Mouse (Mus musculus): ENCODE data around the gene Xiap. TPM values are rescaled to one million over a fixed set of nuclear protein-coding genes. Genes with fewer than 3 reads are reported as not detected.
"Not testable (repeated sequence)": the region's sequence is repeated elsewhere in the genome, so short reads cannot be mapped to it uniquely, and the experiment has no call there.

Xiap gene
- 10 to 100 TPM; 32.8 to 35.5 TPM for total RNA-seq (2021)

GRCm38 (mm10) chrX:42059282-42060068, at the start of gene Xiap:
TSS of gene Xiap (plus strand) at chrX:42059679.
- intact Hi-C loops (cut with DNase I) = loop anchor here (2.0 to 10.0 kb wide), 2 partner anchors 89 to 145 kb away; partner anchors contain the start of gene Stag2
- no peak for DNase-seq (ENCODE audit: low spot score)

GRCm38 (mm10) chrX:42012677-42013208, 46.7 kb upstream of the Xiap start:
- no peak for DNase-seq (ENCODE audit: low spot score)
- intact Hi-C loops (cut with DNase I) = no loop called here

GRCm38 (mm10) chrX:42013776-42014175, 45.7 kb upstream of the Xiap start:
- intact Hi-C loops (cut with DNase I) = no loop called here
- no peak for DNase-seq (ENCODE audit: low spot score)

GRCm38 (mm10) chrX:42014502-42014901, 45.0 kb upstream of the Xiap start:
- intact Hi-C loops (cut with DNase I) = no loop called here
- DNase-seq (ENCODE audit: low spot score) = no peak

- intact Hi-C loops (cut with DNase I) = no loop called here
- no peak for DNase-seq (ENCODE audit: low spot score)
Measured at GRCm38 (mm10) chrX:42018030-42018429, 41.4 kb upstream of the Xiap start.

- DNase-seq (ENCODE audit: low spot score) = no peak
- intact Hi-C loops (cut with DNase I) = no loop called here
Measured at GRCm38 (mm10) chrX:42019441-42019840, 40.0 kb upstream of the Xiap start.

- intact Hi-C loops (cut with DNase I) = loop anchor here (2.0 kb wide), 1 partner anchor 21 kb away; no protein-coding TSS in a partner anchor
- DNase-seq (ENCODE audit: low spot score) = not testable (repeated sequence)
Measured at GRCm38 (mm10) chrX:42025802-42026440, 33.6 kb upstream of the Xiap start.

GRCm38 (mm10) chrX:42026981-42027380, 32.5 kb upstream of the Xiap start:
- DNase-seq (ENCODE audit: low spot score) = not testable (repeated sequence)
- intact Hi-C loops (cut with DNase I) = loop anchor here (2.0 kb wide), 1 partner anchor 22 kb away; no protein-coding TSS in a partner anchor

- DNase-seq (ENCODE audit: low spot score) = peak; percentile 37
- intact Hi-C loops (cut with DNase I) = loop anchor here (2.0 to 10.0 kb wide), 4 partner anchors 59 to 239 kb away; partner anchors contain the start of gene Stag2
Measured at GRCm38 (mm10) chrX:42033111-42033693, 26.3 kb upstream of the Xiap start.

GRCm38 (mm10) chrX:42033911-42034310, 25.6 kb upstream of the Xiap start:
- intact Hi-C loops (cut with DNase I) = loop anchor here (2.0 to 10.0 kb wide), 4 partner anchors 58 to 238 kb away; partner anchors contain the start of gene Stag2
- DNase-seq (ENCODE audit: low spot score) = no peak

- DNase-seq (ENCODE audit: low spot score) = no peak
- intact Hi-C loops (cut with DNase I) = loop anchor here (10.0 kb wide), 1 partner anchor 195 kb away; no protein-coding TSS in a partner anchor
Measured at GRCm38 (mm10) chrX:42039481-42039880, 20.0 kb upstream of the Xiap start.

GRCm38 (mm10) chrX:42044935-42045334, 14.5 kb upstream of the Xiap start:
- DNase-seq (ENCODE audit: low spot score) = no peak
- intact Hi-C loops (cut with DNase I) = no loop called here

GRCm38 (mm10) chrX:42050652-42051643, 8.5 kb upstream of the Xiap start:
- no peak for DNase-seq (ENCODE audit: low spot score)
- intact Hi-C loops (cut with DNase I) = no loop called here

GRCm38 (mm10) chrX:42057012-42057411, 2.5 kb upstream of the Xiap start:
- intact Hi-C loops (cut with DNase I) = no loop called here
- DNase-seq (ENCODE audit: low spot score) = no peak

GRCm38 (mm10) chrX:42057873-42058272, 1.6 kb upstream of the Xiap start:
- intact Hi-C loops (cut with DNase I) = loop anchor here (2.0 kb wide), 1 partner anchor 91 kb away; the partner anchor contains the start of gene Stag2
- no peak for DNase-seq (ENCODE audit: low spot score)

GRCm38 (mm10) chrX:42063621-42064020, 4.1 kb downstream of the Xiap start:
- intact Hi-C loops (cut with DNase I) = loop anchor here (10.0 kb wide), 1 partner anchor 149 kb away; no protein-coding TSS in a partner anchor
- no peak for DNase-seq (ENCODE audit: low spot score)

GRCm38 (mm10) chrX:42065086-42065485, 5.6 kb downstream of the Xiap start:
- intact Hi-C loops (cut with DNase I) = loop anchor here (10.0 kb wide), 1 partner anchor 150 kb away; no protein-coding TSS in a partner anchor
- no peak for DNase-seq (ENCODE audit: low spot score)

- intact Hi-C loops (cut with DNase I) = loop anchor here (10.0 kb wide), 1 partner anchor 152 kb away; no protein-coding TSS in a partner anchor
- DNase-seq (ENCODE audit: low spot score) = no peak
Measured at GRCm38 (mm10) chrX:42066771-42067170, 7.3 kb downstream of the Xiap start.

GRCm38 (mm10) chrX:42067791-42068200, 8.3 kb downstream of the Xiap start:
- DNase-seq (ENCODE audit: low spot score) = peak; percentile 46
- intact Hi-C loops (cut with DNase I) = loop anchor here (2.0 to 10.0 kb wide), 2 partner anchors 81 to 153 kb away; partner anchors contain the start of gene Stag2

Data from heart, postnatal 25 days (tissue).